Mouse (Mus musculus): ENCODE data around the gene Grwd1.
"Not testable (repeated sequence)": the region's sequence is repeated elsewhere in the genome, so short reads cannot be mapped to it uniquely, and the experiment has no call there.

Gene Grwd1

DNA sequence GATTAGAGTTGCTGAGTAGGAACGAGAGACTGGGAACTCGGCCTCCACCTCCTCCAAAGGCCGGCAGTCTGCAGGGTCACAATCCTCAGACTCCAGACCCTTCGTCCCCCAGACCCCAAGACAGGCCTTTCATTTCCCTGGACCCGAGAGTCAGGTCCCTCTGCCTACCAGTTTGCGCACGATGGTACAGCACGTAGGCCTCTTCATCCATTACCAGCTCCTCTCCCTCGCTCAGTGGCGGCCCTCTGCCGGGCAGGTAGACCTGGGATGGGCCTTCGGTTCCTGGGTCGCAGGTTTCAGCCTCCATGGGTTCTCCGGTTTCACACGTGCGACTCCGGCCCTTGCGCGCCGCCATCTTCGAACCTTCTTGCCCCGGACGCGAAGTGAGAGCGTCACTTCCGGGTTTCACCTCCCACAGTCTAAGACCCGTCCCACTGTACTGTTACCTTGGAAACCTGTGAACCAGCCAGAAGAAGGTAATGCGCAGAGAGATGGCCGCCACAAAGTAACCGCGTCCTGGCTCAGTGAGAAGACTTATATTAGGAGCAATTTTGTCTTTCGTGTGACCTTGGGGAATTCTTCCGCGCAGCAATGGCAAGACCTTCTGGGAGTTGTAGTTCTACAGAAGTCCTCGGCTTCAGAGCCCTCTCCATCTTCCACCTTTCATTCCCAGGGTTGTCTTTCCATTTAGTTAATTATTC, at the start of gene Grwd1:
Gene Grwd1 (minus strand): TSS at position 518 of the 701 bp plus-strand sequence.
- DNase-seq (ENCODE audit: low read depth) = peak; percentile 97

- DNase-seq (ENCODE audit: low read depth) = no peak
Observed at GRCm38 (mm10) chr7:45880531-45880930, 49.8 kb upstream of the Grwd1 start.

DNA sequence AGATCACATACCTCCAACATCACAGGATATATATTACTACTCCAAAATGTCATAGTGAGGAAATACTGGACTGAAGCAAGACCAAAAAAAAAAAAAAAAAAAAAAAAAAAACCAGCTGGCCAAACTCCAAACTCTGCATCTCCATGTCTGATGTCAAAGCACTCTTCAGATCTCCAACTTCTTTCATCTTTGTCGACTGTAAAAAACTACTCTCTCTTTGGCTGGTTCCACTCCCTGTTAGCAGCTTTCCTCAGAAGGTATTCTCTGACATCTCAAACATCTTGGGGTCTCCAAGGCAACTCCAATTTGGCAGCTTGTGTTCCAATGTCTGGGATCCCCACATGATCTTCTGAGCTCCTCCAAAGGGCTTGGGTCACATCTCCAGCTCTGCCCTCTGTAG, 47.5 kb upstream of the Grwd1 start, which contains the start of gene Grin2d:
Gene Grin2d (minus strand): TSS at position 101 of the 400 bp plus-strand sequence.
- DNase-seq (ENCODE audit: low read depth) = not testable (repeated sequence)

GRCm38 (mm10) chr7:45876895-45877294, 46.2 kb upstream of the Grwd1 start:
- no peak for DNase-seq (ENCODE audit: low read depth)

DNA sequence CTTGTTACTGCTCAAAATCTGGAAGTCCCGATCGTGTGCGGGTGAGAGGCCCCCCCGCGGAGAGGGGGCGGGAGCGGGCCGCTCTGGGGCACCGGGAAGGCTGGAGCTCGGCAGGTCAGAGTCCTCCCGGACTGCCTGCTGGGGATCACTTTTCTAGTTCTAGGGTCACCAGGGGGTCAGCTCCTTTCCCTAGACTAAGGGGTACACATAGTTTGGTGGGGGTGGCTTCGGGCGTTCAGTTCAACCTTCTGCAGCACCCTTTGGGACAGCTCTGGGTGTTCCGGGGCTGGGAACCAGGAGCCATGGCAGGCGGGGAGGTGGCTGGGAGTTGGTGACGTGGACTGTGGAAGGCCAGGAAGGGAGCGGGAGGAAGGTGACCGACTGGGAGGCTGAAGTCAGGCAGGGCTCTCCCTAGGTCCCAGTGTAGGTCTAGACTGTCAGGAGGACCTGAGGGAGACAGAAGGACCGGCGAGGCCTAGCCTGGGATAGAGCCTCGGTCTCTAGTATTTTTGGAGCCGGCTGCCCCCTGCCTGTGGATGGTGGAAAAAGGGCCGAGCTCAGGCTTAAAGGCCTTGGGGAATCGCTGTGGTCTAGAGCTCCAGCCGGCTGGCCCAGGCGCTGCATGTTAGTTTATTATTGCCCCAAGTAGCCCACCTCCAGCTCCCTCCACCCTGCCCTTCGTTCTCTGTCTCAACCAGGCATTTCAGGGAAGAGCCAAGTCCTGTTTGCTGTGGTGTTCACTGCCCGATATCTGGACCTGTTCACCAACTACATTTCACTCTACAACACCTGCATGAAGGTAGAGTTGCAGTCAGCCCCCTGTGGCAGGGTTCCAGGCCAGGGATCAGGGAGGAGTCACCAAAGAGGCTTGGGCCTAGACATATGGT, 42.6 kb upstream of the Grwd1 start:
- peak; percentile 74 for DNase-seq (ENCODE audit: low read depth)

- DNase-seq (ENCODE audit: low read depth) = peak; percentile 94
Observed at GRCm38 (mm10) chr7:45872624-45873023, 41.9 kb upstream of the Grwd1 start, which contains the start of gene Kdelr1. Kdelr1 (plus strand) TSS chr7:45872772.

- DNase-seq (ENCODE audit: low read depth) = peak; percentile 50
Observed at GRCm38 (mm10) chr7:45870282-45871058, 39.7 kb upstream of the Grwd1 start.

DNA sequence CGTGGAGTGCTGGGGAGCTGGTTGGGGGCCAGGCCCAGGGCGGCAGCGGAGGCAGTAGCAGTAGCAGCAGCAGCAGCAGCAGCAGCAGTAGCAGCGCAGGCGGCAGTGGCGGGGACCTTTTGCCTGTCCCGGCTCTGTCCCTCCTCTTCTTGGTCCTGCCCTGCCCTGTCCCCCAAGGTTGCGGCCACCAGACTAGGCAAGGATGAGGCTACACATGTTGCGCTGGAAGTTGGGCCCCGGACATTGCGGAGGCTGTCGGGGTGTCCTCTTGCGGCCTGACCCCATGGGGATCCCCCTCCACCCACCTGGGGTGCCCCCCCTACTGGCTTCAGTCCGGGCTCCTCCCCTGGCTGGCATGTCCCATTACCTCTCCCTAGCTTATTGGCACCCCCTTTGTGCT, 39.0 kb upstream of the Grwd1 start:
- peak; percentile 42 for DNase-seq (ENCODE audit: low read depth)

- DNase-seq (ENCODE audit: low read depth) = no peak
Observed at GRCm38 (mm10) chr7:45869107-45869670, 38.4 kb upstream of the Grwd1 start.

- DNase-seq (ENCODE audit: low read depth) = no peak
Observed at GRCm38 (mm10) chr7:45867871-45868270, 37.1 kb upstream of the Grwd1 start.

DNA sequence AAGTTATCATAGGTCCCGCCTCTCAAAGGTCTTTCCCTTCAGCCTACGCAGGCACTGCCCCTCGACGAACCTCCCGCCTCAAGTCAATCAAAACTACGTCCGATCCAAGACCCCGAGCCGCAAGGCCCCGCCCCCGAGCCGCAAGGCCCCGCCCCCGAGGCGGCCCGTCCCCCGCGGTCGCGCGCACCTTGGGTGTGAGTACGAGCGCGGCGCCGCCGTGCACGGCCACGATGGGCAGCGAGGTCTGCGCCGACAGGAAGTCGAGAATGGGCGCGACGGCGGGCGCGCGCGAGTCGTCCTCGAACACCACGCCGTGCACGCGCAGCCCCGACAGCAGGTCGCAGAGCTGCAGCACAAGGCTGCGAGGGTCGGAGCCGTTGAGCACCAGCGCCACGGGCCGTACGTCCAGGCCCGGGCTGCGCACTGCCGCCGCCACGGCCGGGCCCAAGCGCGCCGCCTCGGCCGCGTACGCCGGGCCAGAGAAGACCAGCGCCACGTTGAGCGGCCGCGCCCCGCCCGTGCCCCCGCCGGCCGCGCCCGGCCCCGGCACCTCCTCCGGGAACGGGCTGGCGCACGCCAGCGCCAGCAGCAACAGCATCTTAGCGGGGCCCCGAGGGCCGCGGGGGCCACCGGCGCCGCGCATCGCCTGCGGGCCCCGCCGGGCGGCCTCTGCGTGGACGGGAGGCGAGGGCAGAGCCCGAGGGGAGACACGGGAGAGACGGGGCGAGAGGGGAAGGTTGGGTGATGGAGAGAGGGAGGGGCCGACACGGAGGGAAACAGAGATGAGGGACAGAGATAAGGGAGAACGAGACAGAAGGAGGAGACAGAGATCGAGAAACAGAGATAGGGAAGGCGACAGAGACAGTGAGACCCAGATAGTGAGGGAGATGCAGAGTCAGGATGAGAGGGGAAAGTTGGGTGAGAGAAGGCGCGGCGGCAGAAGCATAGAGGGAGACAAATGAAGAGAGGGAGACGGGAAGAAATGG, 35.5 kb upstream of the Grwd1 start:
- DNase-seq (ENCODE audit: low read depth) = peak; percentile 92

DNA sequence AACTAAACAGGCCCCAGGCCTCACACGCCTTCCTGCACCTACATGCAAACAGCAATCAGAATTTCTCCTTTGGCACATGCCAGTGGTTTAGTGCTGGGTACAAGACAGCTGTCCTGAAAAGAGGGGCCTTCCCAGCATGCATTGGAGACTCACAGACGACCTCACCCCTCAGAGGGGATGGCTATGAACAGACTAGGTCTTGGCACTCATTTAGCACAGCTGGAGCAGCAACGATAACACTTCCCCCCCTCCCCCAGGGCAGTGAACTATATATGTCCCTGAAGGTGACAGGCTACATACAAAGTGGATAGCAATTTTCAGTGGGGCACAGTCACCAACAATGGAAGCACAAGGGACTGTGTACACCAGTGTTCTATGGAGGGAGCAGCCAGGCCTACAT, 33.7 kb upstream of the Grwd1 start:
- no peak for DNase-seq (ENCODE audit: low read depth)

DNA sequence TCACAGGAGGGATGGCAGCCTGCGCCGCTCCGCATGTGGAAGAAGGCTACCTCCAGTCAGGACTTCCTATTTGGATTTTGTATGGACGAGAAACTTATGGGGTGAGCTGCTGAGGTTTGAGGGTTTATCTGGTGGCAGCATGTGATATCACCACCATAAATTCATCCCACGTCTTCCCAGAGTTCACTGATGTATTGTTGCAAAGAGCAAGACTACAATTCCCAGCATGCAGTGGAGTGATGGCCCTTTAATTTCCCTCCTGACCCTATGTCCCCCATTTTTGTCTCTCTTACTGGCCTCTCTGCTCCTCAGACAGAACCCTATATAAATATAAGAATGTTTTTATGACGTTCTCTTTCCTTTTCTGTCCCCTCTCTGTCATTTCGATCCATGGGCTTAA, 32.1 kb upstream of the Grwd1 start:
- no peak for DNase-seq (ENCODE audit: low read depth)

- no peak for DNase-seq (ENCODE audit: low read depth)
Observed at GRCm38 (mm10) chr7:45859008-45859407, 28.3 kb upstream of the Grwd1 start.

DNA sequence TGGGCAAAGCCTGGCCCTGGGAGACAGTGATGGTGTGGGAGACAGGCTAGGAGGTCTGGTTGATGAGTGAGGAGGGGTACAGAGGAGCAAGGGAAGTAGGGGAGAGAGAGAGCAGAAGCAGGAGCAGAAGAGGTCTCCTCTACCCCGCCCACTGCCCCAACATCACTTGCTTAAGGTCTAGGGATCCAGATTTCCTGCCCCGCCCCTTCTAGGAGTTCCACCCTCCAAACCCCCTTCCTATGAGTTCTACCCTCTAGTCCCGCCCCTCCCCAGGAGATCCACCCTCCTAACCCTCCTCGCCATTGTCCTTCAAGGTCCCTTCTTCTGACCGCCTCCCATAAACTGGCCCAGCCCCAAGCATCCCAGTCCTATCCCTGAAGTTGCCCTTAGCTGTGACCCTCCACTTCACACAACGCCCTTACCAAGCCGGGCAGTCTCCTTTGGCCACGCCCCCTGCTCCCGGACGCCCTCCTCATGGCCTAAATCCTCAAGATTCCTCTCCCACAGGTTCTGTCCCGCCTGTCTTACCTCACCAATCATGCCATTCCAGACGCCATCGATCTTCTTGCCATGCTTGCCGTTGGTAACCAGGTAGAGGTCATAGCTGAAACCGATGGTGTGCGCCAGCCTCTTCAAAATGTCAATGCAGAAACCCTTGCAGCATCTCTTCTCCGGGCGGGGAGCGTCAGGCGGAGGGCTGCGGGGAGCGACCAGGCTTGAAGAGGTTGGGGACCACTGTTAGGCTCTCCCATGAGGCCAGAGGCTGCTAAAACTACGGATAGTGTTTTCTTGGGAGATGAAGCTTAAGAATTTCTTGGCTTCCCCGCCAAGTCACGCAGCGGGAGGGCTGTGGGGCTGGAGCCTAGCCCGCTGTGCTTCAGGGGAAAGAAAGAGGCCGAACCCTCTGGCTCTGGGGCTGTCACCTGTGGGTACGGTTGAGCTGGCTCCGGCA, 26.5 kb upstream of the Grwd1 start:
- peak; percentile 41 for DNase-seq (ENCODE audit: low read depth)

- DNase-seq (ENCODE audit: low read depth) = no peak
Observed at GRCm38 (mm10) chr7:45853089-45853488, 22.3 kb upstream of the Grwd1 start.

- no peak for DNase-seq (ENCODE audit: low read depth)
Observed at GRCm38 (mm10) chr7:45850661-45851060, 19.9 kb upstream of the Grwd1 start.

GRCm38 (mm10) chr7:45848447-45849027, 17.8 kb upstream of the Grwd1 start:
- no peak for DNase-seq (ENCODE audit: low read depth)
